Mouse (Mus musculus) spleen, adult 2 months (tissue): ENCODE data around the gene Cox6b2.

Source experiments
- CTCF ChIP-seq: fragments of 200-500 bp; IDR thresholded peaks from 2 replicates; pipeline ENCODE4 v1.5.1; 2011; ENCODE audit warnings: mild to moderate bottlenecking, inconsistent platforms; ENCODE audit not compliant: insufficient read depth, insufficient read length, insufficient replicate concordance; ENCODE audit errors: extremely low read depth
- POLR2A ChIP-seq: fragments of 200-500 bp; IDR thresholded peaks from 2 replicates; pipeline ENCODE4 v1.6.1; 2011; ENCODE audit warnings: low read depth, low read length, inconsistent platforms

GRCm38 (mm10) chr7:4779921-4780320, 27.0 kb upstream of the Cox6b2 start:
- TF ChIP-seq POLR2A = no peak
- TF ChIP-seq CTCF = no peak
